Mouse (Mus musculus) heart, embryonic 12.5 days (tissue): ENCODE data around the gene Rtn4. TPM values are rescaled to one million over a fixed set of nuclear protein-coding genes. Genes with fewer than 3 reads are reported as not detected.

Source experiments
- ATAC-seq: fragments of 200-750 bp; cut with Nextera tagmentation; 2 replicates; pipeline ENCODE4 v1.8.0; 2017; ENCODE audit warnings: moderate TSS enrichment, moderate library complexity; ENCODE audit not compliant: insufficient number of reproducible peaks, low FRiP score
- H3K27ac ChIP-seq: fragments of 300-500 bp; sonication (generic); 2 replicates; pipeline ENCODE4 v1.5.1; 2016; ENCODE audit warnings: mild to moderate bottlenecking, moderate library complexity; ENCODE audit not compliant: poor library complexity, severe bottlenecking
- H3K27me3 ChIP-seq: fragments of 300-500 bp; sonication (generic); replicated peaks from 2 replicates; pipeline ENCODE4 v1.6.1; 2016; ENCODE audit warnings: mild to moderate bottlenecking, moderate library complexity
- H3K36me3 ChIP-seq: fragments of 300-500 bp; sonication (generic); 2 replicates; pipeline ENCODE4 v1.6.1; 2016; ENCODE audit warnings: mild to moderate bottlenecking, moderate library complexity
- H3K4me1 ChIP-seq: fragments of 300-500 bp; sonication (generic); replicated peaks from 2 replicates; pipeline ENCODE4 v1.6.1; 2016; ENCODE audit warnings: mild to moderate bottlenecking
- H3K4me2 ChIP-seq: fragments of 300-500 bp; sonication (generic); 2 replicates; pipeline ENCODE4 v1.6.1; 2016; ENCODE audit warnings: mild to moderate bottlenecking, moderate library complexity
- H3K4me3 ChIP-seq: fragments of 300-500 bp; sonication (generic); 2 replicates; pipeline ENCODE4 v1.5.1; 2016; ENCODE audit warnings: mild to moderate bottlenecking
- H3K9ac ChIP-seq: fragments of 300-500 bp; sonication (generic); 2 replicates; pipeline ENCODE4 v1.6.1; 2016; ENCODE audit warnings: mild to moderate bottlenecking, moderate library complexity
- H3K9me3 ChIP-seq: fragments of 300-500 bp; sonication (generic); replicated peaks from 2 replicates; pipeline ENCODE4 v1.6.1; 2016; ENCODE audit warnings: mild to moderate bottlenecking, moderate library complexity
- WGBS: fragments of 180-500 bp; shearing (Covaris S2); methylation state at CpG from one replicate; pipeline ENCODE4 v1.1.7; 2016; 5-methylcytosine and 5-hydroxymethylcytosine counted together
- polyA plus RNA-seq: library from polyadenylated mRNA; unstranded; fragments of >200 nt; fragmentation: Nextera tagmentation; extraction: Ambion mirVana; gene quantifications from 2 replicates; pipeline ENCODE4 v1.2.1, GENCODE M21; 2016

Gene Rtn4
- polyA plus RNA-seq, 1 experiment from 2014 or later, result 77.8 TPM

DNA sequence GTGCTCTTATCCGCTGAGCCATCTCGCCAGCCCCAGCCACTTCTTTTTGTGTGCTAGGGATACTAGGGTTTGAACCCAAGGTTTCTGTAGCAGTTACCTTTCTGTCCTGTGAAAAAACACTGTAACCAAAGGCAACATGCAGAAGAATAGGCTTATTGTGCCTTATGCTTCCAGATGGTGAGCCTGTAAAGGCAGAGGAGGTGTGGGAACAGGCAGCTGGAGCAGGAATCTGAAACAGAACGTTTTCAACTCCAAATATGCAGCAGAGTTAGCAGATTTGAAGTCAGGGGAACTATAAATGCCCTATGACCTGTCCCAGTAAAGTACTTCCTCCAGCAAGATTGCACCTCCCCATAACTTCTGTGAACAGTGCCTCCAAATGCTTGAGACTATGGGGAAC is 12.0 kb upstream of the Rtn4 start:
- Histone ChIP-seq H3K4me3 (no peak overlapping the region), H3K4me1 (no peaks in the 10 kb centered on the region), H3K36me3 (no peaks in the 10 kb centered on the region), H3K9ac (no peak overlapping the region), H3K4me2 (no peak overlapping the region), H3K27ac (no peak overlapping the region), H3K27me3 (no peaks in the 10 kb centered on the region), H3K9me3 (peaks cover 7% of the 10 kb centered on the region; the same call in 1 of the 2 replicates)
- 74% methylated on average over 3 of the region's 3 CpGs for WGBS
- no peak for ATAC-seq

- Histone ChIP-seq H3K27me3 (no peaks in the 10 kb centered on the region), H3K9ac (no peak overlapping the region), H3K4me3 (no peak overlapping the region), H3K9me3 (no peaks in the 10 kb centered on the region; the same call in 1 of the 2 replicates), H3K4me2 (no peak overlapping the region), H3K36me3 (no peaks in the 10 kb centered on the region), H3K27ac (no peak overlapping the region), H3K4me1 (no peaks in the 10 kb centered on the region)
- ATAC-seq, result no peak
- WGBS, result 71% methylated on average over 2 of the region's 2 CpGs
Measured at GRCm38 (mm10) chr11:29684272-29684671, 8.5 kb upstream of the Rtn4 start.

DNA sequence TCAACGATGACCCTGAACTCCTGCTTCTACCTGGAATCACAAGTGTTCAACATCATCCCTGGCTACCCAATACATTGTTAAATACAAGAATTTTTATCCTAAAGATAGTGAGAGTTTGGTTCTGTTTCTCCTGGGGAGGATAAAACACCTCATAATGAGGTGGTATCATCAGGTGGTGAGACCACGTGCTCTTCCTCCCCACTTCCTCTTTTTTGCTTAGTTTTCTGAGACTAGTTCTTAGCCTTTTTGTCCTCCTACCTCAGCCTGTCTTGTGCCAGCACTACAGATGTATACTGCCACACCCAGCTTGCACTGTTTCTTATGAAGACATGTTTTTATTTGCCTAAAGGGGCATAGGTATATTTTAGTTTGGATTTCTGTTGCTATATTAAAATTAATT is 6.6 kb upstream of the Rtn4 start:
- 87% methylated on average over 2 of the region's 2 CpGs for WGBS
- no peaks in the 10 kb centered on the region for H3K4me1 ChIP-seq
- ATAC-seq, result no peak
- H3K4me2 ChIP-seq, result no peak overlapping the region
- H3K27me3 ChIP-seq, result no peaks in the 10 kb centered on the region
- H3K27ac ChIP-seq, result no peak overlapping the region
- H3K9me3 ChIP-seq, result no peaks in the 10 kb centered on the region; the same call in 1 of the 2 replicates
- no peaks in the 10 kb centered on the region for H3K36me3 ChIP-seq
- H3K4me3 ChIP-seq, result no peak overlapping the region
- no peak overlapping the region for H3K9ac ChIP-seq

- Histone ChIP-seq H3K27ac (peak overlapping the region; percentile 84), H3K4me3 (no peak overlapping the region), H3K9me3 (no peaks in the 10 kb centered on the region), H3K4me2 (peak overlapping the region; percentile 58), H3K36me3 (no peaks in the 10 kb centered on the region), H3K4me1 (peaks cover 8% of the 10 kb centered on the region), H3K9ac (no peak overlapping the region), H3K27me3 (no peaks in the 10 kb centered on the region)
- no peak for ATAC-seq
- WGBS, result 74% methylated on average over 1 of the region's 1 CpGs
Measured at GRCm38 (mm10) chr11:29691556-29691955, 1.2 kb upstream of the Rtn4 start.

DNA sequence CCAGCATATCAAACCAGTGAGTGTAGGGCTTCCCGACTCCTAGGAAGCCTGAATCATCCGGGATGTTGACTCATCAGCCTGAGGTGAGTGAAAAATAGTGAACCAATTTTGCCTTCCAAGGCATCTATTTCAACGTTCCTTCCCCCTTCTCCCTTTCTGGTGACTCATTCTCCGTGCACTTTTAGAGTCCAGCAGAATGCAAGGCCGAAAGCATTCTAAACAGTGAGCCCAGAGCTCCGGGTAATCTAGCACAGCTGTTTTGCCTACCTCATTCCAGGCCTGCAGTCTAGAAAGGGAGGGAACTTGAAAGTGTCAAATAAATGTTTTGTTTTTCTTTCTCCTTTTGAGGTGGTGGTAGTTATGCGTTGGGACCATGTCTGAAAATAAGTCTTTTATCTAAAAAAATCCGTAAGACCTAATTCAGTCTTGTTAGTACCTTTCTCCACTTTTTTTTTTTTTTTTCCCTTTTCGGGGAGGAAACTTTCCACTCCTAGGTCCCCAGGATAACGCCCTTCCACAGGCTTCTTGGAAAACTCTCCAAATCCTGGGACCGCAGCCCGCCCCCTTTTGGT is 550 bp upstream of the Rtn4 start:
- Histone ChIP-seq H3K9me3 (no peaks in the 10 kb centered on the region), H3K4me3 (peak overlapping the region; percentile 79), H3K4me1 (peaks cover 13% of the 10 kb centered on the region), H3K27ac (peak overlapping the region; percentile 84), H3K36me3 (no peaks in the 10 kb centered on the region), H3K9ac (no peak overlapping the region), H3K27me3 (no peaks in the 10 kb centered on the region), H3K4me2 (peak overlapping the region; percentile 58)
- 6% methylated on average over 12 of the region's 12 CpGs for WGBS
- no peak for ATAC-seq

DNA sequence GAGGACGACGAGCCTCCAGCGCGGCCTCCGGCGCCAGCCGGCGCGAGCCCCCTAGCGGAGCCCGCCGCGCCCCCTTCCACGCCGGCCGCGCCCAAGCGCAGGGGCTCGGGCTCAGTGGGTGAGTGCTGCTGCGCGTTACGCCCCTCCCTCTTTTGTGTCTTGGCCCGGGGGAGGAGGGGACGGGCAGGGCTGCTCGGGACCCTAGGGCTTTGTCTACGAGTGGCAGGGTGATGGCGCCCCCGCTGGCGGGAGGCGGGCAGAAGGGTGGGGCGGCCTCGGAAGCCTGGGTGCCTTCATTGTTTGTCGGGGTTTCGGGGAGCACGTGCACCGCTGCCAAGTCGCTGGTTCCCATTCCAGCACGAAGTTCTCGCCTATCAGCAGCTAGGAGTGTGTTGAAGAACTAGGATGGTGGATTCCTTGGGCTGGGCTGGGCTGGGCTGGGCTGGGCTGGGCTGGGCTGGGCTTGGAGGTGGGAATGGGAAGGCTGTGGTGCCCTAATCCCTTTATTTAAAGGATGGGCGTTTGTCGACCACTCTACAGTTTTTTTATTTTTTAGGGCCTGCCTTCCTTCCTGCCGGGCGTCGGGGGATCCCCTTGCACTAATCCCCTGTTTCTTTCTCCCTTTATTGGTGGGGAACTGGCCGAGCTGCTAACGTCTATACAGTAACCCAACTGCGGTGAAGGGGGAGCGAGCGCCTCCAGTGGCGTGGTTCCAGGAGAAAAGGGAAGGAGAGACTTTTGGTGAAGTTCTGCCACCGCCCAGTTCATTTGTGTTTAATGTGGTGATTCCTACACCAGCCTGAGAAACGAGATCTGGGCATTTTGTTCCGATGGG is 1.0 kb downstream of the Rtn4 start:
- peak overlapping the region; percentile 79 for H3K4me3 ChIP-seq
- peak; percentile 82 for ATAC-seq
- H3K27me3 ChIP-seq, result no peaks in the 10 kb centered on the region
- peak overlapping the region; percentile 97 for H3K27ac ChIP-seq
- peak overlapping the region; percentile 100 for H3K9ac ChIP-seq
- H3K36me3 ChIP-seq, result no peaks in the 10 kb centered on the region
- no peaks in the 10 kb centered on the region for H3K9me3 ChIP-seq
- H3K4me1 ChIP-seq, result peaks cover 16% of the 10 kb centered on the region
- peak overlapping the region; percentile 64 for H3K4me2 ChIP-seq
- WGBS, result under 1% methylated on average over 53 of the region's 53 CpGs

GRCm38 (mm10) chr11:29694754-29695153 is 2.0 kb downstream of the Rtn4 start:
- no peak overlapping the region for H3K4me2 ChIP-seq
- H3K27me3 ChIP-seq, result no peaks in the 10 kb centered on the region
- H3K9ac ChIP-seq, result no peak overlapping the region
- peaks cover 16% of the 10 kb centered on the region for H3K4me1 ChIP-seq
- no peaks in the 10 kb centered on the region for H3K36me3 ChIP-seq
- H3K4me3 ChIP-seq, result no peak overlapping the region
- no peak for ATAC-seq
- no peaks in the 10 kb centered on the region for H3K9me3 ChIP-seq
- no peak overlapping the region for H3K27ac ChIP-seq

GRCm38 (mm10) chr11:29702721-29703120 is 10.0 kb downstream of the Rtn4 start:
- Histone ChIP-seq H3K27ac (no peak overlapping the region), H3K4me1 (0 out of 2 replicates have a peak, but pooled peaks cover 7% of the 10 kb centered on the region), H3K27me3 (no peaks in the 10 kb centered on the region), H3K4me3 (no peak overlapping the region), H3K36me3 (peaks cover 16% of the 10 kb centered on the region), H3K9me3 (no peaks in the 10 kb centered on the region), H3K4me2 (no peak overlapping the region), H3K9ac (no peak overlapping the region)
- ATAC-seq, result no peak
- 79% methylated on average over 3 of the region's 3 CpGs for WGBS

GRCm38 (mm10) chr11:29705263-29705662 is 12.5 kb downstream of the Rtn4 start:
- no peak overlapping the region for H3K4me3 ChIP-seq
- H3K4me1 ChIP-seq, result 0 out of 2 replicates have a peak, but pooled peaks cover 7% of the 10 kb centered on the region
- H3K9ac ChIP-seq, result no peak overlapping the region
- ATAC-seq, result no peak
- H3K27ac ChIP-seq, result no peak overlapping the region
- H3K9me3 ChIP-seq, result no peaks in the 10 kb centered on the region
- H3K4me2 ChIP-seq, result no peak overlapping the region
- H3K27me3 ChIP-seq, result no peaks in the 10 kb centered on the region
- peaks cover 31% of the 10 kb centered on the region for H3K36me3 ChIP-seq

- Histone ChIP-seq H3K27me3 (no peaks in the 10 kb centered on the region), H3K27ac (no peak overlapping the region), H3K9ac (no peak overlapping the region), H3K4me2 (no peak overlapping the region), H3K9me3 (no peaks in the 10 kb centered on the region), H3K4me3 (no peak overlapping the region), H3K4me1 (0 out of 2 replicates have a peak, but pooled peaks cover 4% of the 10 kb centered on the region), H3K36me3 (peaks cover 36% of the 10 kb centered on the region)
- WGBS, result 94% methylated on average over 4 of the region's 4 CpGs
- no peak for ATAC-seq
Measured at GRCm38 (mm10) chr11:29706845-29707244, 14.1 kb downstream of the Rtn4 start.

- Histone ChIP-seq H3K27ac (no peak overlapping the region), H3K9ac (no peak overlapping the region), H3K9me3 (no peaks in the 10 kb centered on the region), H3K27me3 (no peaks in the 10 kb centered on the region), H3K36me3 (peaks cover 43% of the 10 kb centered on the region), H3K4me3 (no peak overlapping the region), H3K4me1 (no peaks in the 10 kb centered on the region), H3K4me2 (no peak overlapping the region)
- ATAC-seq, result no peak
Measured at GRCm38 (mm10) chr11:29709512-29709911, 16.8 kb downstream of the Rtn4 start.
